Mouse (Mus musculus) Patski (cell line): ENCODE measurements at regions not wholly inside any gene's neighbourhood (a gene's known extent, or its start where the extent isn't known, plus 50 kb on each side); places are given as distances from the start of the nearest gene placed in this dataset.
"Not testable (repeated sequence)": the region's sequence is repeated elsewhere in the genome, so short reads cannot be mapped to it uniquely, and the experiment has no call there.

ENCODE experiments used
- ATAC-seq: fragments of 100-300 bp; one replicate; pipeline ENCODE4 v1.8.0; 2021
- CTCF ChIA-PET: fragments of 350-600 bp; sonication (Branson Sonifier 250); formaldehyde crosslinking; loops from one replicate; lab custom pipeline; 2022; ENCODE audit warnings: inconsistent platforms; lab: Charles Lee
- POLR2A ChIA-PET: fragments of 350-600 bp; sonication (Branson Sonifier 250); formaldehyde crosslinking; loops from one replicate; lab custom pipeline; 2022; ENCODE audit warnings: antibody characterized with exemption, inconsistent platforms; lab: Charles Lee
- DNase-seq: peaks from one replicate; pipeline ENCODE4 v3.0.0-alpha.2; 2011; ENCODE audit warnings: low read depth, low spot score
- H3K27me3 ChIP-seq: fragments of 371-371 bp; one replicate; pipeline ENCODE4 v1.5.1; 2021
- CTCF ChIP-seq: fragments of 100-300 bp; IDR thresholded peaks from one replicate; pipeline ENCODE4 v1.5.1; 2021
- in situ Hi-C: fragments of 300-500 bp; cut with MboI; formaldehyde crosslinking; loops from 3 replicates; pipeline ENCODE4 v1.11.1; 2018; ENCODE audit warnings: low pct_unique_long_range_greater_than_20kb, mixed read lengths

DNA sequence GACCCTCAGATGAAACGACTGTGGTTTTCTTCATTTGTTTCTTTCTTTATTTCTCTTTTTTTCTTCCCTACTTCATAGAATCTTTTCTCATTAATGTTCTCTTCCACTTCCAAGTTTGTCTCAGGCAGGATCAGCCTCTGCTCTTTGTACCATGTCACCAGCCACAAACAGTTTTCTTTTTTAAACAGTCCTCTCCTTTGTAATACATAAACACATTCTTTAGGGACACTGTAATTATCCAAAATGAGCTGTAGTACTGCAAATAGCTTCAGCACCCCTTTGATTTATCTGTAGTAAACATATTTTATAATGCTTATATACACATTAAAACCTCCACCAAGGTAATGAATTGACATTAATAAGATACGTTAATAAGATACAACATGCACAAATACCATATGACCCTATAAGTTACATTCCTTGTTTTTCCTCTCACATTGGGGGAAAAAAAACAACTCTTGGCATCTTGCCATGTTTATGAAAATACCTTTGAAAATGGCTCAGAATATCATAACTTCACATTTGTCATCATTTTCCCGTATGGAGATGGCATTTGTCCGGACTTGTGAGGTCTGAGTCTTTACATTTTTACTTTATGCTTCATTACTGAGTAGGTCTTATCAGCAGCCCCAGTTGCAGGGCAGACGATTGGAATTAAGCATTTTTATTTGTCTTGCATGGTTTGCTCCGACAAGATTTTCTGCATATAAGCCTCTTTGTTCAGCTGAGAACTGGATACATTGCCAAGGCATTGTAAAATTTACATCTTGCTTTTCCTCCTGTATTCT lies 1070.5 kb downstream of the Diaph3 start:
- no peak for DNase-seq

DNA sequence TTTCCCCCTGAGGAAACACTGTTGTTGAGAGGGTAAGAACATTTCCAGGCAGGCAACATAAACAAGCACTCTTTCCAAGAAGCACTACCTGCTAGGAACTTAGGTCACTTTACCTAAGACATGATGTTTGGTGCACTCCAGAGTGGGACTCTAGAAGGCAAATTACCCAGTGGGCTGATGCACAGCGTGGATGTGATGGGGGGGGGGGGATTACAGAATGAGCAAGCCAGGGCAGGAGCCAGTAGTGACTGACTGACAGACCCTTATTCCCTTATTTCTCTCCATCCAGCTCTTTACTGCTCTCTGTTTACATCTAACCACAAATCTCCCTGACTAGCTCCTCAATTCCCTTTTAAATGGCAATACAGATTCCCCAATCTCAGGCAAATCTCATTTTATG lies 1071.7 kb downstream of the Diaph3 start:
- CTCF ChIA-PET, result no interaction called here
- peaks cover 4% of the 10 kb centered on the region for H3K27me3 ChIP-seq
- no peak for DNase-seq
- POLR2A ChIA-PET, result no interaction called here
- ATAC-seq, result no peak
- in situ Hi-C loops, result no loop called here
- TF ChIP-seq CTCF, result no peak

More for the DNA sequence above, 1070.5 kb downstream of the Diaph3 start:
- CTCF ChIA-PET, result no interaction called here
- POLR2A ChIA-PET, result no interaction called here
- in situ Hi-C loops, result no loop called here
- H3K27me3 ChIP-seq, result peaks cover 4% of the 10 kb centered on the region
- no peak for ATAC-seq
- no peak for TF ChIP-seq CTCF

DNA sequence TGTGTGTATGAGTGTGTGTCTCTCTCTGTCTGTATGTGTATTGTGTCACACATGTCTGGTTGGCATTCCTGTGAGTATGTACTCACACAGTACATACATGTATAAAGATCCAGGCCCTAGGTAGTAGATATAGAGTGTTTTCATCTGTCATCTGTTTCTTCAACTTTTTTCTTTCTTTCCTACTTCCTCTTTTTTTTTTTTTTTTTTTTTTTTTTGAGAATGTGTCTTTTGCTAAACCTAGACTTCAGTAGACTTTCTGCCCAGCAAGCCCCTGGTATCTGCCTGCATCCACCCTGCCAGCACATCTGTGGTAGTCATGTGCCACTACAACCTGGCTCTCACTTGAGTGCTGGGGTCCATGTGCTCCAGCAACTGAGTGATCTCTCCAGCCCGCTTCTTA lies 1073.3 kb downstream of the Diaph3 start:
- H3K27me3 ChIP-seq, result peaks cover under 1% of the 10 kb centered on the region
- ChIA-PET CTCF (no interaction called here), POLR2A (no interaction called here)
- in situ Hi-C loops, result no loop called here
- ATAC-seq (no peak), DNase-seq (no peak)
- no peak for TF ChIP-seq CTCF

DNA sequence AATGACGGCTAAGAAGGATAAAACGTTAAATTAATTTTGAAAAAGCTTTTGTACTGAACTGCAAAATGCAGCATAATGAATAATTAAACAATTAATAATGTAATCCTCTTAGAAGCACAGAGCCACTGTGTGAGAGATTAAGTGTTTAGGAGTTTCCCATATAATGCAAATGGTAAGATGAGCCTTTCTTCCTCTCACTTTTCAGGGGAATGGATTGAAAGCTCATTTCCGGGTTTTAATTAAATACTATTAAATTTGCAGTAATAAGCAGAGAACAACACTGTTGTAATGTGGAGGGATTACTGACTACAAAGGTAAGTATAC lies 1077.5 kb downstream of the Diaph3 start:
- no peak for TF ChIP-seq CTCF
- ATAC-seq, result no peak
- peaks cover 6% of the 10 kb centered on the region for H3K27me3 ChIP-seq
- ChIA-PET POLR2A (no interaction called here), CTCF (interaction anchor here (0.8 kb wide), 1 partner anchor 14 kb away, joined by 3 read pairs; no protein-coding TSS in a partner anchor)
- DNase-seq, result no peak
- in situ Hi-C loops, result no loop called here

DNA sequence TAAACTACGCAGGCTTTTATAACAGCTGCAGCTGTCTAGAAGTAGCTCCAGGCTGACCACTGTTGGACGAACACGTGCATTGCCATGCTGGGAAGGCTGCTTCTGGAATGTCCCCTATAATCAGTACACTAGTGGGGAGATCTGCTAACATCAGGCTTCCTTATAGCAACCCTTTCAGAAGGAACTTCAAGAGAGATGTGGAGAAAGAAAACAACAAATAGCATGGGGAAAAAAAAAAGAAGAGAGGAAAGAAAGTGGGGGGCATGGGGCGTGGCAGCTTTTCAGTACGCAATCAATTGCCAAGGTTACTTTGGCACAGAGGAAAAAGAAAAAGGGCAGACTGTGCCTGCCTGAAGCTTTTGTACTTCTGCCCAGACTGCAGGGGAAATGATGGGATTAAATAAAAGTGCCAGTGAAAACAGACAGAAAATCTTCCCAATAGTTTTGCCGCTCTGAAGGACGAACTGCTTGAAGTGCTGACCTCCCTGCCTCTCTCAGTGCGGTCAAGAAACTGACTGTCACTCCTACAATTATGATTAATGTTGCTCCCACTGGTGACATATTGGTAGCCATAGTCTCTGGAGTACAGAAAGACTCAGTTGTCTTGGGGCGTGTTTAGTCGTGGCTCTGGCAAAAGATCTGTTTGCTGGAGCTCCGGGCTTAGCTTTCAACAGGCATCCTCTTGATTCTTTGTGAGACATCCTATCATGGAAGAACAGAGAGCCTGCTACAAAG lies 1078.0 kb downstream of the Diaph3 start:
- in situ Hi-C loops, result no loop called here
- H3K27me3 ChIP-seq, result peaks cover 7% of the 10 kb centered on the region
- no peak for TF ChIP-seq CTCF
- POLR2A ChIA-PET, result no interaction called here
- ATAC-seq (no peak), DNase-seq (no peak)
- CTCF ChIA-PET, result interaction anchor here (0.8 kb wide), 1 partner anchor 14 kb away, joined by 3 read pairs; no protein-coding TSS in a partner anchor

DNA sequence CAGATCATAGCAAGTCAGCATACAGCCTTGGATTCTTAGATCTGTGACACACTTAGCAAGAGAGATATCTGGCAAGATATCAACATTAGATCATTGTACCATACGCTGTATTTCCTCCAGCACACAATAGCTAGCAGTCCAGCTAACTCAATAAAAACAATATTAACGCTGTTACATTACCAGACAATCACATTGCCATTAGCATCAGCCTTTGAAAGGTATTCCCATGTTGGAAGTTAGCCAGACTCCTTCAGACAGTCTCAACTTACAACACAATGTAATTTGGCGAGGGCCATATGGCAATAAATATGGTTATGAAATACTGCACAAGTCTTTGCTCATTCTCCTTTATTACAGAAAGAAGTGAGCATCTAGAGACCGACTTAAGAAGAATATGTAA lies 1084.0 kb downstream of the Diaph3 start:
- DNase-seq (no peak), ATAC-seq (no peak)
- ChIA-PET POLR2A (no interaction called here), CTCF (no interaction called here)
- H3K27me3 ChIP-seq, result peaks cover 7% of the 10 kb centered on the region
- no peak for TF ChIP-seq CTCF
- in situ Hi-C loops, result no loop called here

DNA sequence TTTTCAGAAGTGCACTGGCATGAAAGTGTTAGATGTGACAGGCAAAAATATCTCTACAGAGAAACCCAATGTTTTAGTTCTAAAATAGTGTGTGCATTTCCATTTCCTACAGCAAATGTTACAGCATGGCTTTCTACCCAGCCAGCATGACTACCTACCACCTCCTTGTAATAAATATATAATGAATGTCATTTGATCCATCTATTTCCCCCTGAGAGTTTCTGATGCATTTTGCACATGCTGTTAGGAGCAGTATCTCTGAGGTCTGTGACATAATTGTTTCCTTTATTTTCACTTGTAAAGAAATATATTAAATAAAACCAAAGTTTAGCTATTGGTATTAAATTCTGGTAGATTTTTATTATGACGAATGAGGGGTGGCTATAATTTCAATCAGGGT lies 1086.4 kb downstream of the Diaph3 start:
- H3K27me3 ChIP-seq, result peaks cover 7% of the 10 kb centered on the region
- in situ Hi-C loops, result no loop called here
- no peak for DNase-seq
- ChIA-PET CTCF (no interaction called here), POLR2A (no interaction called here)
- ATAC-seq, result no peak
- TF ChIP-seq CTCF, result no peak

DNA sequence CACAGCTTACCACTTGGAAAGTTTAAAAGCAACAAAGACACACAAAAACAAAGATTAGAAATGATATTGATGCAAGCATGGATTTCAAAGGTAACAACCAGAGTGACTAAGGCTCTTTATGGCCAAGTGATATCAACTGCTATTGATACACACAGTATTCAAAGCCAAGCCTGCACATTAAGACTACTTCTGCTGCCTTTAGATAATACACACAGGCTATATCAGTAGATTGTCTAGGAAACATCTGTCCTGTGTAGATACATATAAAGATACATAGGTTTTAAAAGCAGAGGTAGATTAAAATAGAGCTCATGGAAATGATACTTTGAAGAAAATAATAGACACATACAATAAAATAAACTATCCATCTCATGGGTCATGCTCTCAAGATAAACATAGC lies 1111.6 kb downstream of the Diaph3 start:
- in situ Hi-C loops, result no loop called here

DNA sequence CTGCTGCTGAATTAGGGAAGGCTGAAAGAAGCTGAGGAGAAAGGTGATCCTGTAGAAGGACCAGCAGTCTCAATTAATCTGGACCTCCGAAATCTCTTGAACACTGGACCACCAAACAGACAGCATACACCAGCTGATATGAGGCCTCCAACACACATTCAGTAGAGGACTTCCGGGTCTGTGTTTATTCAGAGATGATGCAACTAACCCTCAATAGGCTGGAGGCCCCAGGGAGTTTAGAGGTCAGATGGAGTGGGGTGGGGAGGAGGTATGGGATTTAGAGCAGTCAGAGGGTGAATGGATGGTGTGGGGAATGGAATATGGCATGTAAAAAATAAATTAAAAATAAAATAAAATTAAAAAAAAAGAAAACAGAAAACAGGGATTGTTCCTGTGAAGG lies 1123.4 kb downstream of the Diaph3 start:
- in situ Hi-C loops, CTCF ChIA-PET, ATAC-seq, H3K27me3 ChIP-seq, POLR2A ChIA-PET, DNase-seq: not testable (repeated sequence)

More for the DNA sequence above, 1111.6 kb downstream of the Diaph3 start:
- ChIA-PET CTCF (interaction anchor here (1.3 kb wide), 1 partner anchor 13 kb away, joined by 3 read pairs; no protein-coding TSS in a partner anchor), POLR2A (no interaction called here)
- no peak for TF ChIP-seq CTCF
- H3K27me3 ChIP-seq, result peaks cover 3% of the 10 kb centered on the region
- ATAC-seq, result no peak
- DNase-seq, result no peak
